Mouse (Mus musculus): ENCODE data around the gene Zfp146. TPM values are rescaled to one million over a fixed set of nuclear protein-coding genes. Genes with fewer than 3 reads are reported as not detected.
"Not testable (repeated sequence)": the region's sequence is repeated elsewhere in the genome, so short reads cannot be mapped to it uniquely, and the experiment has no call there.

Gene Zfp146
- polyA plus RNA-seq, 1 experiment from 2014 or later, result 4.8 TPM

- Histone ChIP-seq H3K9me3 (replicated peaks) (no peaks in the 10 kb centered on the region), H3K9ac (no peak overlapping the region), H3K4me1 (replicated peaks) (peaks cover 27% of the 10 kb centered on the region), H3K27me3 (no peaks in the 10 kb centered on the region), H3K36me3 (peaks cover 69% of the 10 kb centered on the region), H3K4me3 (replicated peaks) (no peak overlapping the region), H3K4me2 (no peak overlapping the region), H3K27ac (no peak overlapping the region)
- DNase-seq (no peak), ATAC-seq (ENCODE audit: low read depth) (no peak)
- WGBS (ENCODE audit: insufficient replicate concordance), result 83% methylated on average over 4 of the region's 4 CpGs
Observed at GRCm38 (mm10) chr7:30189116-30189491, 19.6 kb upstream of the Zfp146 start.

- Histone ChIP-seq H3K4me3 (replicated peaks) (no peak overlapping the region), H3K27me3 (no peaks in the 10 kb centered on the region), H3K4me1 (replicated peaks) (peaks cover 32% of the 10 kb centered on the region), H3K27ac (no peak overlapping the region), H3K9me3 (replicated peaks) (no peaks in the 10 kb centered on the region), H3K4me2 (no peak overlapping the region), H3K9ac (no peak overlapping the region), H3K36me3 (peaks cover 69% of the 10 kb centered on the region)
- no peak for DNase-seq
- no peak for ATAC-seq (ENCODE audit: low read depth)
- 79% methylated on average over 12 of the region's 12 CpGs for WGBS (ENCODE audit: insufficient replicate concordance)
Observed at GRCm38 (mm10) chr7:30188344-30189115, 19.0 kb upstream of the Zfp146 start.

- Histone ChIP-seq H3K9me3 (replicated peaks) (no peaks in the 10 kb centered on the region), H3K27me3 (no peaks in the 10 kb centered on the region), H3K36me3 (peaks cover 39% of the 10 kb centered on the region), H3K4me2 (peak overlapping the region; percentile 66), H3K27ac (peak overlapping the region; percentile 14; the same call in 1 of the 2 replicates), H3K9ac (peak overlapping the region; percentile 49; the same call in 1 of the 2 replicates), H3K4me3 (replicated peaks) (no peak overlapping the region), H3K4me1 (replicated peaks) (peaks cover 20% of the 10 kb centered on the region)
- 71% methylated on average over 13 of the region's 13 CpGs for WGBS (ENCODE audit: insufficient replicate concordance)
- DNase-seq, result no peak
- no peak for ATAC-seq (ENCODE audit: low read depth)
Observed at GRCm38 (mm10) chr7:30184641-30185348, 15.2 kb upstream of the Zfp146 start.

GRCm38 (mm10) chr7:30183879-30184289 is 14.3 kb upstream of the Zfp146 start, which contains the start of gene Cox7a1:
Cox7a1 (plus strand) TSS chr7:30184144.
- Histone ChIP-seq H3K27ac (peak within 1 kb of the TSS; percentile 14), H3K4me2 (peak within 1 kb of the TSS; percentile 66), H3K36me3 (peaks cover 31% of the 10 kb centered on the region), H3K4me1 (replicated peaks) (peaks cover 20% of the 10 kb centered on the region), H3K4me3 (replicated peaks) (peak within 1 kb of the TSS; percentile 38), H3K27me3 (no peaks in the 10 kb centered on the region), H3K9me3 (replicated peaks) (no peaks in the 10 kb centered on the region), H3K9ac (peak within 1 kb of the TSS; percentile 49)
- DNase-seq, result peak; percentile 88
- WGBS (ENCODE audit: insufficient replicate concordance), result under 1% methylated on average over 11 of the region's 11 CpGs
- ATAC-seq (ENCODE audit: low read depth), result peak; percentile 89

GRCm38 (mm10) chr7:30183189-30183588 is 13.6 kb upstream of the Zfp146 start:
- ATAC-seq (ENCODE audit: low read depth); H3K27me3 ChIP-seq; H3K4me3 ChIP-seq (replicated peaks); H3K27ac ChIP-seq; DNase-seq; H3K9me3 ChIP-seq (replicated peaks); H3K9ac ChIP-seq: not testable (repeated sequence)
- H3K36me3 ChIP-seq, result peaks cover 28% of the 10 kb centered on the region
- 66% methylated on average over 6 of the region's 7 CpGs for WGBS (ENCODE audit: insufficient replicate concordance)
- H3K4me2 ChIP-seq, result peak overlapping the region; percentile 66
- peaks cover 20% of the 10 kb centered on the region for H3K4me1 ChIP-seq (replicated peaks)

- Histone ChIP-seq H3K4me1 (replicated peaks) (peaks cover 20% of the 10 kb centered on the region), H3K36me3 (peaks cover 22% of the 10 kb centered on the region)
- not testable (repeated sequence) for ATAC-seq (ENCODE audit: low read depth); H3K27ac ChIP-seq; H3K4me3 ChIP-seq (replicated peaks); H3K27me3 ChIP-seq; H3K4me2 ChIP-seq; H3K9ac ChIP-seq; DNase-seq; H3K9me3 ChIP-seq (replicated peaks)
- WGBS (ENCODE audit: insufficient replicate concordance), result 85% methylated on average over 10 of the region's 10 CpGs
Observed at GRCm38 (mm10) chr7:30181929-30182328, 12.4 kb upstream of the Zfp146 start.

- Histone ChIP-seq H3K9ac (no peak overlapping the region), H3K4me2 (no peak overlapping the region), H3K4me1 (replicated peaks) (peaks cover 20% of the 10 kb centered on the region), H3K27ac (no peak overlapping the region), H3K9me3 (replicated peaks) (no peaks in the 10 kb centered on the region), H3K4me3 (replicated peaks) (no peak overlapping the region), H3K27me3 (no peaks in the 10 kb centered on the region), H3K36me3 (peaks cover 16% of the 10 kb centered on the region)
- DNase-seq (peak; percentile 54), ATAC-seq (ENCODE audit: low read depth) (no peak)
- WGBS (ENCODE audit: insufficient replicate concordance), result under 1% methylated on average over 4 of the region's 4 CpGs
Observed at GRCm38 (mm10) chr7:30181308-30181707, 11.8 kb upstream of the Zfp146 start.

- ATAC-seq (ENCODE audit: low read depth), result no peak
- no peaks in the 10 kb centered on the region for H3K4me1 ChIP-seq (replicated peaks)
- no peak overlapping the region for H3K4me2 ChIP-seq
- WGBS (ENCODE audit: insufficient replicate concordance), result 78% methylated on average over 11 of the region's 11 CpGs
- H3K9me3 ChIP-seq (replicated peaks), result no peaks in the 10 kb centered on the region
- H3K27ac ChIP-seq, result no peak overlapping the region
- no peak overlapping the region for H3K4me3 ChIP-seq (replicated peaks)
- DNase-seq, result no peak
- no peaks in the 10 kb centered on the region for H3K27me3 ChIP-seq
- no peak overlapping the region for H3K9ac ChIP-seq
- peaks cover 11% of the 10 kb centered on the region for H3K36me3 ChIP-seq
Observed at GRCm38 (mm10) chr7:30178256-30178655, 8.7 kb upstream of the Zfp146 start.

- Histone ChIP-seq H3K4me3 (replicated peaks) (no peak overlapping the region), H3K9me3 (replicated peaks) (no peaks in the 10 kb centered on the region), H3K36me3 (peaks cover 11% of the 10 kb centered on the region), H3K9ac (no peak overlapping the region), H3K4me2 (no peak overlapping the region), H3K27ac (no peak overlapping the region), H3K27me3 (no peaks in the 10 kb centered on the region), H3K4me1 (replicated peaks) (no peaks in the 10 kb centered on the region)
- ATAC-seq (ENCODE audit: low read depth), result no peak
- WGBS (ENCODE audit: insufficient replicate concordance), result 51% methylated on average over 12 of the region's 12 CpGs
- DNase-seq, result no peak
Observed at GRCm38 (mm10) chr7:30176474-30176873, 6.9 kb upstream of the Zfp146 start.

- WGBS (ENCODE audit: insufficient replicate concordance), result 20% methylated on average over 11 of the region's 11 CpGs
- Histone ChIP-seq H3K4me2 (peak overlapping the region; percentile 84), H3K9me3 (replicated peaks) (no peaks in the 10 kb centered on the region), H3K4me1 (replicated peaks) (peaks cover 26% of the 10 kb centered on the region), H3K27me3 (no peaks in the 10 kb centered on the region), H3K9ac (peak overlapping the region; percentile 88), H3K4me3 (replicated peaks) (peak overlapping the region; percentile 77), H3K36me3 (peaks cover 23% of the 10 kb centered on the region), H3K27ac (peak overlapping the region; percentile 84)
- DNase-seq, result peak; percentile 6
- ATAC-seq (ENCODE audit: low read depth), result peak; percentile 11
Observed at GRCm38 (mm10) chr7:30170283-30170951, 867 bp upstream of the Zfp146 start.

GRCm38 (mm10) chr7:30168914-30169582 is 502 bp downstream of the Zfp146 start:
- H3K9me3 ChIP-seq (replicated peaks), result peaks cover under 1% of the 10 kb centered on the region; the same call in 1 of the 2 replicates
- H3K4me1 ChIP-seq (replicated peaks), result peaks cover 26% of the 10 kb centered on the region
- H3K4me2 ChIP-seq, result peak overlapping the region; percentile 84
- 2% methylated on average over 21 of the region's 21 CpGs for WGBS (ENCODE audit: insufficient replicate concordance)
- peak overlapping the region; percentile 84 for H3K27ac ChIP-seq
- peak overlapping the region; percentile 88 for H3K9ac ChIP-seq
- H3K27me3 ChIP-seq, result no peaks in the 10 kb centered on the region
- H3K4me3 ChIP-seq (replicated peaks), result peak overlapping the region; percentile 77
- ATAC-seq (ENCODE audit: low read depth), result peak; percentile 13
- DNase-seq, result no peak
- peaks cover 34% of the 10 kb centered on the region for H3K36me3 ChIP-seq
